Mouse (Mus musculus): ENCODE data around the gene Tmem219.

DNA sequence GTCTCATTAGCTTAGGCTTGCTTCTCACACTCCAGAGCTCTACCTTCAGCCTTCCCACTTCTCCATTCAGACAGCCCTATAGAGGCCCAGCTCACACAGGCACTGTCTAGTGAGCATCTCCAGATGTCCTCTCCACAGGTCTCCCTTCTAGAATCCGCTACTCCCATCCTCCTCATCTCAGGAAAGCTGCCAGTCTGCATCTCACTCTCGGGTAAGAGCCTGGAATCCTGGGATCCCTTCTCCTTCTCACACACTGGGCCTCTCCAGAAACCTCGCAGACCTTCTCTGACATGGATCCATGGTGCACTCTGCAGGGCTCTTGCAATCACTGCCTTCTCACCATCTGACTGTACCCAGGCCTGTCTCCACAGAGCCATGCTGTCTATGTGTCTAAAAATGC lies 67.1 kb downstream of the Tmem219 start:
- TF ChIP-seq CTCF (conservative IDR thresholded peaks at IDR 0.05; ENCODE audit: low read length), result no peak
- TF ChIP-seq NANOG (IDR thresholded peaks at IDR 0.05; ENCODE audit: borderline replicate concordance, low read length), result no peak
- no peak for TF ChIP-seq POU5F1 (IDR thresholded peaks at IDR 0.05; ENCODE audit: borderline replicate concordance, low read length)

All from E14TG2a.4 (cell line).